Mouse (Mus musculus) forebrain, embryonic 11.5 days (tissue): Measurements from ENCODE around the gene Atg101. TPM values are rescaled to one million over a fixed set of nuclear protein-coding genes. Genes with fewer than 3 reads are reported as not detected.

Source experiments
- ATAC-seq: fragments of 200-750 bp; cut with Nextera tagmentation; replicated peaks from 2 replicates; pipeline ENCODE4 v1.8.0; 2017; ENCODE audit warnings: moderate TSS enrichment; ENCODE audit not compliant: low FRiP score
- DNase-seq: peaks from one replicate; pipeline ENCODE4 v3.0.0-alpha.2; 2017; ENCODE audit warnings: low spot score
- H3K27ac ChIP-seq: fragments of 300-500 bp; sonication (generic); 2 replicates; pipeline ENCODE4 v1.5.1; 2014; ENCODE audit warnings: low read depth, low read length
- H3K27me3 ChIP-seq: fragments of 300-500 bp; sonication (generic); 2 replicates; pipeline ENCODE4 v1.6.1; 2014; ENCODE audit warnings: mild to moderate bottlenecking, low read length, mixed read lengths; ENCODE audit not compliant: control insufficient read depth, insufficient read depth
- H3K36me3 ChIP-seq: fragments of 300-500 bp; sonication (generic); 2 replicates; pipeline ENCODE4 v1.6.1; 2014; ENCODE audit warnings: mild to moderate bottlenecking, low read length, moderate library complexity, mixed read lengths; ENCODE audit not compliant: control insufficient read depth, insufficient read depth
- H3K4me1 ChIP-seq: fragments of 300-500 bp; sonication (generic); replicated peaks from 2 replicates; pipeline ENCODE4 v1.6.1; 2014; ENCODE audit warnings: low read length, mixed read lengths; ENCODE audit not compliant: control insufficient read depth, insufficient read depth
- H3K4me2 ChIP-seq: fragments of 300-500 bp; sonication (generic); 2 replicates; pipeline ENCODE4 v1.6.1; 2014; ENCODE audit warnings: low read depth, mild to moderate bottlenecking, low read length, moderate library complexity, mixed read lengths; ENCODE audit not compliant: severe bottlenecking
- H3K4me3 ChIP-seq: fragments of 300-500 bp; sonication (generic); 2 replicates; pipeline ENCODE4 v1.5.1; 2014; ENCODE audit warnings: low read depth, low read length
- H3K9ac ChIP-seq: fragments of 300-500 bp; sonication (generic); 2 replicates; pipeline ENCODE4 v1.6.1; 2014; ENCODE audit warnings: low read length
- H3K9me3 ChIP-seq: fragments of 300-500 bp; sonication (generic); 2 replicates; pipeline ENCODE4 v1.6.1; 2016; ENCODE audit warnings: low read length, mixed read lengths; ENCODE audit not compliant: control insufficient read depth
- WGBS: fragments of 180-500 bp; shearing (Covaris S2); extraction: QIAGEN DNeasy Blood & Tissue Kit; methylation state at CpG from one replicate; pipeline ENCODE4 v1.1.7; 2014; 5-methylcytosine and 5-hydroxymethylcytosine counted together
- polyA plus RNA-seq: library from polyadenylated mRNA; unstranded; fragments of >200 nt; fragmentation: Nextera tagmentation; extraction: Ambion mirVana; gene quantifications from 2 replicates; pipeline ENCODE4 v1.2.1, GENCODE M21; 2014

The Atg101 gene
- polyA plus RNA-seq, 1 experiment from 2014 or later = 62.1 TPM

DNA sequence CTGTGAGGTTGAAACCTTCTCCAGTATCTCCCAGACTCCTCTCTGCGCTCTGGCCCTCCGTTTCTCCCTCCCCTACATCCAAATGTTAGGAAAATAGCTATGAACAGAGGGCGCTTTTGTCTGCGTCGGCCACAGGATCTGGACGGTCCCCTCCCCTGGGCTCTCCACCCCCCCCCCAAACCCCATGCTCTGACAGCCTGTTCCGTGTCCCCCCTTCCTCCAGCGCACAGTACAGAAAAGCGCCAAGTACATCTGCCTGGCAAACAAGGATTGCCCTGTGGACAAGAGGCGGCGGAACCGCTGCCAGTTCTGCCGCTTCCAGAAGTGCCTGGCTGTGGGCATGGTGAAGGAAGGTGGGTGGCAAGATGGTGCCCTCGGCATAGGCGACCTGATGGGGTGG is 12.6 kb upstream of the Atg101 start:
- ATAC-seq = no peak

DNA sequence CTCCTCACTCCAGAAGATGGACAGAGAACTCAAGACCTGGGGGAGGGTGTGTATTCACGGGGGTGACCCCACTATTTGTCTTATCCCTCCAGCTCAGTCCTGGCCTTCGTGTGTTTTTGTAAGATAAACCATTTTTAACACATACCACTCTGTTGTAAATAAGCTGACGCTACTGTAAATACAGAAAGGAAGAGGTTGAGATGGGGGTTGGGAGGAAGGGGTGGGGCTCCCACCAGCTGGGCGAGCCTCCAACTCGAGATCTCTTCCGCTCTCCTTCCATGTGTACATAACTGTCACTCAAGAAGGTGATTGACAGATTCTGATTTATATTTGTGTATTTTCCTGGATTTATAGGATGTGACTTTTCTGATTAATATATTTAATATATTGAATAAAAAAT is 9.7 kb upstream of the Atg101 start:
- H3K27ac ChIP-seq = no peak overlapping the region
- peaks cover 7% of the 10 kb centered on the region; the same call in 1 of the 2 replicates for H3K4me1 ChIP-seq
- H3K27me3 ChIP-seq = no peaks in the 10 kb centered on the region
- no peak overlapping the region for H3K4me2 ChIP-seq
- ATAC-seq = no peak
- no peak overlapping the region for H3K9ac ChIP-seq
- 93% methylated on average over 6 of the region's 6 CpGs for WGBS
- H3K9me3 ChIP-seq = no peaks in the 10 kb centered on the region
- H3K4me3 ChIP-seq = no peak overlapping the region
- no peaks in the 10 kb centered on the region; the same call in 1 of the 2 replicates for H3K36me3 ChIP-seq
- DNase-seq = no peak

More for the DNA sequence above, 12.6 kb upstream of the Atg101 start:
- Histone ChIP-seq H3K4me3 (no peak overlapping the region), H3K36me3 (no peaks in the 10 kb centered on the region; the same call in 1 of the 2 replicates), H3K4me2 (no peak overlapping the region), H3K9me3 (no peaks in the 10 kb centered on the region; the same call in 1 of the 2 replicates), H3K27me3 (peaks cover 19% of the 10 kb centered on the region), H3K4me1 (peaks cover 2% of the 10 kb centered on the region; the same call in 1 of the 2 replicates), H3K9ac (no peak overlapping the region), H3K27ac (no peak overlapping the region)
- 87% methylated on average over 15 of the region's 15 CpGs for WGBS
- DNase-seq = no peak

DNA sequence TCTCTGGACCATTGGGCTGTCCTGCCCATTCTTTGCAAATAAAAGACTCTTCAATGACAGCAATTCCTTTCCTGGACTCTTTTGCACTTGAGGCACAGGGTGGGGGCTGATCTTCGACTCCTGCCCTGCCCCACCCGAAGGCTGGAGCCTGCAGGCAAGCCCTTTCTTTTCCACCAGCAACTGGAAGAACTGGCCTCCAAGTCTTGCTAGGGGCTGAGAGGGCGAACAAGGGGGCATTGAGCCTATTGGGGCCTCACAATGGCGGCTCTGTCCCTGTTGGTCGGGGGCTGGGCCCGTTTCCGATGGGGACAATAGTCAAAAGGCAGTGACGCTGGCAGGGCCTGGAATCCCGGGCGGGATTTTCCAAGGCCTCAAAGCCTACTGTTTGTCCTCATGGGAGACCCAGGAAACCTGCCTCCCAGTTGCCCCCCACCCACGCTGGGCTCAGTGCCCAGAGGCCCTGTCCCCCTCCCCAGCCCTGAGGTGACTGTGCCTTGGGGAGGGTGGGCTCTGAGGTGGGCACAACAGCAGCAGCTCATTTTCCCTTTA is 6.6 kb upstream of the Atg101 start:
- ATAC-seq (peak; percentile 55), DNase-seq (peak; percentile 73)
- peaks cover 7% of the 10 kb centered on the region; the same call in 1 of the 2 replicates for H3K4me1 ChIP-seq
- peak overlapping the region; percentile 37 for H3K27ac ChIP-seq
- H3K9me3 ChIP-seq = no peaks in the 10 kb centered on the region
- H3K4me3 ChIP-seq = no peak overlapping the region
- no peaks in the 10 kb centered on the region for H3K36me3 ChIP-seq
- 0 out of 2 replicates have a peak overlapping the region, but pooled peaks have one; percentile 11 for H3K4me2 ChIP-seq
- 12% methylated on average over 11 of the region's 11 CpGs for WGBS
- no peaks in the 10 kb centered on the region for H3K27me3 ChIP-seq
- H3K9ac ChIP-seq = peak overlapping the region; percentile 32; the same call in 1 of the 2 replicates

DNA sequence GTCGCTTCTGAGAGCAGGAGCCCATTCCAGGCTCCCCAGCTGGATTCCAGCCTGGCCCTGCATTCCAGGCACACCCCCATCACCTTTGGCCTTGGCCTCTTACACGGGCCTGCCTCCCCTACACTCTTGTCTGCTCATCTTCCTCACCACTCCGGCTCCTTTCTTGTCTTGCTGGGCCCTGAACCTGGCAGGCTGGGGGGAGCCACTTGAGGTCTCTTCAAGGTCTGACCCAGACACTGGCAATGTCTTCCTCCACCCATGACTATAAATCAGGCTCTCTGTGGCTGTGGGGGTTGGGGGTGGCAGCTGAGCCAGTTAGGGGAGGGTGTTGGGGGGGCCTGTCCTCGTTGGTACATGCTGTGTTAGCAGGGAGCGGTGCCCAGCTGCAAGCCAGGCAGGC is 5.5 kb upstream of the Atg101 start:
- H3K27ac ChIP-seq = no peak overlapping the region
- WGBS = 63% methylated on average over 5 of the region's 5 CpGs
- DNase-seq = no peak
- H3K9ac ChIP-seq = no peak overlapping the region
- H3K4me1 ChIP-seq = peaks cover 7% of the 10 kb centered on the region; the same call in 1 of the 2 replicates
- no peak overlapping the region for H3K4me2 ChIP-seq
- H3K4me3 ChIP-seq = no peak overlapping the region
- no peaks in the 10 kb centered on the region for H3K36me3 ChIP-seq
- no peaks in the 10 kb centered on the region for H3K9me3 ChIP-seq
- no peak for ATAC-seq
- no peaks in the 10 kb centered on the region for H3K27me3 ChIP-seq

DNA sequence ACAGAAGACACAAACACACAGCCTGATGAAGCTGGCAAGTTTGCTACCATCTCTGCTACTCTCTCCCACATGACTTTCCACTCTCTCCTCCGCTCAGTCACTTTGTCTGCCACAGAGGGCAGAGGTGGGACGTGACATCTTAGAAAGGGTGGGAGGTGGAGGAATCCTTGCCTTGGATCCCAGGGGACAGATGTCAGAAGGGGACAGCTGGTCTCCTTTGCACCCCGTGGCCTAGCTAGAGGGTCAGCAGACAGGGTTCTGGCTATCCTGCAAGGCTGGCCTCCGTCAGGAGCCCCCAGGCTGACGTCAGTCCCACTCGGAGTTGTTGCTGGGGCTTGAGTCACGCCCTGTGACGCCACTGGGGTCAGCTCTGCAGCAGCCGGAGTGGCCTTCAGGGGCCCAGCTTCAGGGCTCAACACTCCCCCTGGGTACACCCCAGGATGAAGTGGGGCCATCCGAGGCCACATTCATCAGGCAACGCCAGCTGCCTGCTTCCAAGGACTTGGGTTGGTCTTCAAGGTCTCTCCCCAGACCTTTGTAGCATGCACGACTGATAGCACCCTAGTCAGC is 4.6 kb upstream of the Atg101 start:
- Histone ChIP-seq H3K9ac (no peak overlapping the region), H3K27me3 (no peaks in the 10 kb centered on the region), H3K4me1 (peaks cover 7% of the 10 kb centered on the region; the same call in 1 of the 2 replicates), H3K27ac (no peak overlapping the region), H3K4me3 (no peak overlapping the region), H3K36me3 (no peaks in the 10 kb centered on the region), H3K9me3 (no peaks in the 10 kb centered on the region), H3K4me2 (no peak overlapping the region)
- 78% methylated on average over 12 of the region's 12 CpGs for WGBS
- no peak for DNase-seq
- no peak for ATAC-seq

DNA sequence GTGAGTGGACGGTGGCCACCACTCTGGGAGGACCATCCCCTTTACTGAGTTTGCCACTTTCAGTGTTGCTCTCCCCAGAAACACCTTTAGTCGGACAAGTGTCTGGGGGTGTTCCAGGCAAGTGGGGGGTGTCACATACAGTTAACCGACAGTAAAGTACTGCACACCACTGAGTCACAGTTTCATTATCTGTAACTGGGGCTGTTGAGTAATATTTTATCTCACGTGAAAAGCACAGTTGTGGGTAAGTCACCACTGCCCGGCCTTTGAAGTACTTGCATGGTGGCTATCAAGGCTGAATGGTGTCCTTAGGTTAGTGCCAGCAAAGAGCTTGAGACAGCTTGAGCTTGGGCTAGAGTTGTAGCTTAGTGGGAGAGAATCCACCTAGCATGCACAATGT is 1.6 kb upstream of the Atg101 start:
- 79% methylated on average over 5 of the region's 5 CpGs for WGBS
- no peak for ATAC-seq

DNA sequence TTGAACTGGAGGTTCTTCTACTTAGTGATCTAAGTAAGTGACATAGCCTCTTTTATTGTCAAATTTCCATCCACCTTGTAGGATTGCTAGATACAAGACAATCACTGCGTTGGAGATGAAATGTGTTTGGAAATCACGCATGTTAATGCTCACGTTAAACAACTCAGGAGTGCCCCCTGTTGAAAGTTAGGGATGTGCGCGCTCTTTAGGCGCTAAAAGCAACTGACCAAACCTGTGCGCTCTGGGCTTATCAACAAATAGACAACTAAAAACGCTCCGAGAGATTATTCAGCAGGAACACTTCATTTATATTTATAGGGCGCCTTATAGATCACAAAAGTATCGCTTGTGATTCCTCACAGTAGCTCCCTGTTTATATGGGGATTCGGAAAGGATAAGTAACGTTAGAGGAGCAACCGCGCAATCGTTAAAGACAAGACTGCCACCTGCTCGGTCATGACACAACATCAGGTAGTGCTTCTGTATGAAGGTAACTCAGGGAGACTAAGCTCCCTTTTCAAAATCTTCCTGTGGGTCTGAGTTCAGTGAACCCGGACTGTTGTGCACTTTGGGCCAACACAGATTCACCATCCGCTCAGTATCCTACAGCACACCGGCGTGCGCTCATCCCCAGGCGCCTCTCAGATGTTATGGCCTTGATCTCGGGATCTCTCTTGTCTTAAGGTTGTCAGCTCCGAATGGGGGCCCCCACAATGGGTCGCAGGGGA is 725 bp upstream of the Atg101 start:
- WGBS = 2% methylated on average over 26 of the region's 26 CpGs
- Histone ChIP-seq H3K27ac (no peak overlapping the region), H3K36me3 (no peaks in the 10 kb centered on the region), H3K9ac (peak overlapping the region; percentile 79), H3K9me3 (no peaks in the 10 kb centered on the region), H3K27me3 (no peaks in the 10 kb centered on the region), H3K4me3 (peak overlapping the region; percentile 76), H3K4me2 (peak overlapping the region; percentile 82), H3K4me1 (peaks cover 10% of the 10 kb centered on the region)
- peak; percentile 74 for DNase-seq
- peak; percentile 64 for ATAC-seq

More for the DNA sequence above, 1.6 kb upstream of the Atg101 start:
- H3K36me3 ChIP-seq = no peaks in the 10 kb centered on the region
- H3K27ac ChIP-seq = no peak overlapping the region
- no peak for DNase-seq
- peaks cover 12% of the 10 kb centered on the region for H3K4me1 ChIP-seq
- no peaks in the 10 kb centered on the region for H3K27me3 ChIP-seq
- H3K4me3 ChIP-seq = no peak overlapping the region
- no peak overlapping the region for H3K4me2 ChIP-seq
- H3K9ac ChIP-seq = no peak overlapping the region
- no peaks in the 10 kb centered on the region for H3K9me3 ChIP-seq

DNA sequence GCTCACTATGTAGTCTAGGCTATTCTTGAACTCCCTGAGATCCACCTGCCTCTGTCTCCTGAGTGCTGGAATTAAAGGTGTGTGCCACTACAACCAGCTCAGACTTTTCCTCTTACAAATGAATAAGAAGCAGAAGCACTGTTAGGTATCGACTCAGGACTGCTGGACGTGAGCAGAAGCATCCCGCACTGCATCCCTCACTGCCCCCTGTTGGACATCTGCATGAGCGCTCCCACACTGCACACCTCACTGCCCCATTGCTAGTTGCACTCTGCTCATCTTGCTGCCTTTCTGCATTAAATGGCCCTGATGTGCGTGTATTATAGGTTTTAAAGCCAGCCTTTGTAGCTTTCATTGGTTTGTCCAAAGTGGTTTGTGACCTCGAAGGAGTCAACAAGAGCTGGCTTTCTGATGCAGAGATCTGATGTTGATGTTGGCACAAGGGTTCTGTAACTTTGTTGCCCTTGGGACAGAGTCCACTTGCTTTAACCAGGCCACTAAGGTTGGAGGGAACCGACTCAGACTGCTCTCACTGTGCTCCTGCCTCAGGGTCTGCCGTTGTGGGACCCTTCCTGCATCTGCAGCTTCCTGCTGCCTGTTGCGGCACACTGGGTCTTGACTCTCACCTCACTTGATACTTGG is 2.2 kb downstream of the Atg101 start:
- Histone ChIP-seq H3K4me1 (peaks cover 8% of the 10 kb centered on the region), H3K36me3 (no peaks in the 10 kb centered on the region), H3K9ac (no peak overlapping the region), H3K4me3 (no peak overlapping the region), H3K9me3 (no peaks in the 10 kb centered on the region), H3K4me2 (no peak overlapping the region), H3K27ac (no peak overlapping the region), H3K27me3 (no peaks in the 10 kb centered on the region)
- ATAC-seq = no peak
- 65% methylated on average over 9 of the region's 9 CpGs for WGBS
- DNase-seq = no peak
